Mouse (Mus musculus) megakaryocyte, embryonic 14.5 days (primary cell): ENCODE results near the gene Msl1. TPM values are rescaled to one million over a fixed set of nuclear protein-coding genes. Genes with fewer than 3 reads are reported as not detected.

ENCODE experiments used
- H3K27me3 ChIP-seq: replicated peaks from 2 replicates; pipeline ENCODE3; 2012; ENCODE audit warnings: inconsistent platforms
- H3K36me3 ChIP-seq: replicated peaks from 2 replicates; pipeline ENCODE3; 2012; ENCODE audit warnings: low read length, inconsistent platforms, mixed read lengths
- H3K4me1 ChIP-seq: 2 replicates; pipeline ENCODE4 v1.6.1; 2012; ENCODE audit warnings: inconsistent platforms
- H3K4me3 ChIP-seq: replicated peaks from 2 replicates; pipeline ENCODE3; 2012; ENCODE audit warnings: moderate library complexity, mild to moderate bottlenecking, inconsistent platforms
- H3K9me3 ChIP-seq: 2 replicates; pipeline ENCODE4 v1.6.1; 2012; ENCODE audit warnings: inconsistent platforms
- FLI1 ChIP-seq: IDR thresholded peaks from 2 replicates; pipeline ENCODE4 v1.6.1; 2012; ENCODE audit warnings: low read length, inconsistent platforms, mixed read lengths
- GATA1 ChIP-seq: IDR thresholded peaks from 3 replicates; pipeline ENCODE4 v1.6.1; 2012; ENCODE audit warnings: mixed read lengths, low read length, inconsistent platforms, borderline replicate concordance
- polyA plus RNA-seq: library from polyadenylated mRNA; stranded (reverse); fragments of >175 nt; gene quantifications from 2 replicates; pipeline ENCODE4 v1.2.3, GENCODE M21; 2012; ENCODE audit warnings: low replicate concordance; ENCODE audit not compliant: insufficient read depth

Gene Msl1
- polyA plus RNA-seq, 1 experiment, result 30.0 TPM

DNA sequence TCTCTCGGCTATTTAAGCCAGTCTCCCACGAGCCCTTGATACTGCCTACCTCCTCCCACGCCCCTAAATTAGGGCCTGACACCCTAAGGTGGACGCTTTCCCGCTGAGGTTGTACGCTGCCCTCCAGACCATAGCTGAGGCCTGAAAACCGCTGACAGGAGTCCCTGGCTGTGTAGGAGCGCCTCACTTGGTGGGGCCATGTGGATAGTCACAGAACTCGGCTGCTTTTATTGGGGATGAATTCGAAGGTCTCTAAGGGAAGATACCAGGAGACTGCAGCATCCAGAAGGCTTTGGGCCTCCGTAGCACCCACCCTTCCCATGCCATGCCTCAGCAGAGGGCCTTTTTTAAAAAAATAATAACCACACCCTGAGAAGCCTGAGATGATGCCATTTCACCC lies 42.6 kb downstream of the Msl1 start:
- H3K4me1 ChIP-seq, result peaks cover 22% of the 10 kb centered on the region
- peak overlapping the region; percentile 39 for H3K4me3 ChIP-seq
- H3K27me3 ChIP-seq, result peaks cover 50% of the 10 kb centered on the region

DNA sequence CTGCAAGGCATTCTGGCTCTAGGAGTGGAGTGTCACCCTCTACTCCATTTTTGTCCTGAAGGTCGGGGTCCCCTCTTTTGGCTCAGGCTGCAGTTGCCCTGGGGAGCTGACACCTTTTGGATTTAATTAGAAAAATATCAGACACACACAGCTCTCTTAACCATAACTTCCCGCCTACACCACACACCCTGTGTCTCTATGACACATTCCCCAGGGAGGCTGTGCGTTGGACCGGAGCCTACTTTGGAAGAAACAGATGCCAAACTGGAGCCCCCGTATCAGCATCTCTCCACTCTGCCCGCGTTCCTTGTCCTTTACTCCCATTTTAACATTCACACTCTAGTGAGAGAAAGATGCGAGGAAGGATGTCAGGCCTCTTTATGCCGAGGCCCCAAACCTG lies 43.2 kb downstream of the Msl1 start:
- Histone ChIP-seq H3K36me3 (peaks cover 14% of the 10 kb centered on the region), H3K4me3 (no peak overlapping the region), H3K4me1 (peaks cover 22% of the 10 kb centered on the region), H3K9me3 (no peaks in the 10 kb centered on the region), H3K27me3 (peaks cover 51% of the 10 kb centered on the region)
- TF ChIP-seq GATA1 (no peak), FLI1 (no peak)

More for the DNA sequence above, 42.6 kb downstream of the Msl1 start:
- H3K36me3 ChIP-seq, result peaks cover 20% of the 10 kb centered on the region
- H3K9me3 ChIP-seq, result no peaks in the 10 kb centered on the region
- TF ChIP-seq FLI1, result no peak
- no peak for TF ChIP-seq GATA1

DNA sequence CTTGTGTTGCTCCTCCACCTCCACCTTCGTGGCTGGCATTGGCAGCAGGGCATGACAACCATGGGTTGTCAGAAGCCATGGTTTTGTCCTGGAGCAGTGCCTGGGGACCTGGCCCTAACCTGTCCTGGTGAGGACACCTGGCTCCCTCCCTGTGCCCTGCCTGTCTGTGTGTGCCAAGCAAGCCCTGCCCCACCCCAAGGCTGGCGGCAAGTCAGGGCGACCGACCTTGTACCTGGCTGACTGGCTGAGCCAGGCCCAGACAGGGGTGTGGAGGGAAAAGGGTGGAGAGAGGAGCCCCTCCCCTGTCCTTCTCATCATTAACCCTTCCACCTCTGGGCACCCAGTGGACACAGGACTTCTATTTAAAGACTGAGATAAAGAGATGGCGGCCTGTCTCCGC lies 44.1 kb downstream of the Msl1 start:
- Histone ChIP-seq H3K4me3 (no peak overlapping the region), H3K27me3 (peaks cover 54% of the 10 kb centered on the region)

DNA sequence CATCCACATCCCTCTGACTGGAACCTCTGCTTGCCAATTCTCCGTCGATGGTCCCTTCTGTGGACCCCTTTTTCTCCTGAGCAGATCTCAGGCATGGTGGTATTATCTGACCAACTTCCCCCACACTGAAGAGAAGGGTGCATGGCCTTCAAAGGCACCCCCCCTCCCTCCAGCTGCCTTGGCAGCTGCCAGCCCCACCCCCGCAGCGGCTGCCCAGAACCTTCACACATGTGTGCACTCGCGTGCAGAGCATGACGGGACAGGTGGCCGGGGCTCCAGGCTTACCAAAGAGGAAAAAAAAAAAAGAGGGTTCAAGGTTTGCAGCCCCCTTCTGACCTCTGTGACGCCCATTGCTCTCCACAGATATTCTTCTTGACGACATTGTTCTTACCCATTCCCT lies 44.6 kb downstream of the Msl1 start:
- Histone ChIP-seq H3K4me1 (peaks cover 22% of the 10 kb centered on the region), H3K36me3 (no peaks in the 10 kb centered on the region), H3K4me3 (no peak overlapping the region), H3K27me3 (peaks cover 59% of the 10 kb centered on the region), H3K9me3 (no peaks in the 10 kb centered on the region)
- TF ChIP-seq FLI1, result no peak
- no peak for TF ChIP-seq GATA1

More for the DNA sequence above, 44.1 kb downstream of the Msl1 start:
- peaks cover 5% of the 10 kb centered on the region for H3K36me3 ChIP-seq
- no peak for TF ChIP-seq GATA1
- no peak for TF ChIP-seq FLI1
- no peaks in the 10 kb centered on the region for H3K9me3 ChIP-seq
- H3K4me1 ChIP-seq, result peaks cover 22% of the 10 kb centered on the region

DNA sequence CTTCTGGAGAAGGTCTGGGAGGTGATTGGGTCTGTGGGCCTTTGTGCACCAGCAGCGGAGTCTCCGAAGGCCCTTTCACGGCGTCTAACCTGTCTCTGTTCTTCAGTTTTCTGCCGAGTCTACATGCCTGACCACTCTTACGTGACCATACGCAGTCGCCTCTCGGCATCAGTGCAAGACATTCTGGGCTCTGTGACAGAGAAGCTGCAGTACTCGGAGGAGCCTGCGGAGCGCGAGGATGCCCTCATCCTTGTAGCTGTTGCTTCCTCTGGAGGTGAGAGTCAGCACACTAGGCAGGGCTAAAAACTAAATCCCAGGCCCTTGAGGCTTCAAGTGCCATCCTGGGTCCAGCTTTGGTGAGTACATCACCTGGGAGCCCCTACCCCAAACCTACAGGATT lies 50.7 kb downstream of the Msl1 start:
- no peaks in the 10 kb centered on the region for H3K9me3 ChIP-seq
- H3K36me3 ChIP-seq, result no peaks in the 10 kb centered on the region
- H3K27me3 ChIP-seq, result peaks cover 52% of the 10 kb centered on the region
- peaks cover 10% of the 10 kb centered on the region for H3K4me1 ChIP-seq
- TF ChIP-seq GATA1 (no peak), FLI1 (no peak)
- no peak overlapping the region for H3K4me3 ChIP-seq

DNA sequence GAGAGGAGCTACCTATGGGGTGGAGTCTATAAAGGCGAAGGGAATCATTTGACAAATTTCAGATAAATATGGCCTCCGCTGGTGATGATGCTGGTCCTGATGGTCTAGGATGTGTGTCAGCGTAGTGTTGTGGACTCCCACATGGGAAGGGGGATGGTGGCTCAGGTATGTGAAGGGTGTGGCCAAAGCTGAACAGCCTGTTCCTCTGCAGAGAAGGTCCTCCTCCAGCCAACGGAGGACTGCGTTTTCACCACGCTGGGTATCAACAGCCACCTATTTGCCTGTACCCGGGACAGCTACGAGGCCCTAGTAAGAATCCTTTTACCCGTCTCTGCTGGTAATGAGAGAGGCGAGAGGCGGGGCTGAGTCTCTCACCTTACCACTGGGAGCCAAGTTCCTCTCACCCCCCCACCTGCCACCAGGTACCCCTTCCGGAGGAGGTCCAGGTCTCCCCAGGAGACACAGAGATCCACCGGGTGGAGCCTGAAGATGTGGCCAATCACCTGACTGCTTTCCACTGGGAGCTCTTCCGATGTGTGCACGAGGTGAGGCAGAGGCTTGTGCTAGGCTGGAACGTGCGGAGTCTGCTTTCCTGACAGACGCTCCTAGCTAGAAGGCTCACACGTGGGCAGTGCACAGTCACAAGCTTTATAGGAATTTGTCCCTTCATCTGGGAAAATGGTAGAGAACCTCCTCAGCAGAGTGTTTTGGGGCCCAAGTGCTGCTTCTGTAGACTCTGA lies 51.7 kb downstream of the Msl1 start:
- Histone ChIP-seq H3K36me3 (no peaks in the 10 kb centered on the region), H3K9me3 (no peaks in the 10 kb centered on the region), H3K4me1 (peaks cover 13% of the 10 kb centered on the region), H3K4me3 (no peak overlapping the region), H3K27me3 (peaks cover 58% of the 10 kb centered on the region)
- TF ChIP-seq FLI1 (no peak), GATA1 (no peak)

GRCm38 (mm10) chr11:98849196-98849894 lies 54.0 kb downstream of the Msl1 start:
- Histone ChIP-seq H3K4me3 (peak overlapping the region; percentile 65), H3K27me3 (peaks cover 61% of the 10 kb centered on the region), H3K4me1 (peaks cover 13% of the 10 kb centered on the region), H3K36me3 (no peaks in the 10 kb centered on the region), H3K9me3 (no peaks in the 10 kb centered on the region)
- TF ChIP-seq GATA1 (no peak), FLI1 (no peak)

- Histone ChIP-seq H3K4me3 (no peak overlapping the region), H3K9me3 (no peaks in the 10 kb centered on the region)
- TF ChIP-seq FLI1 (no peak), GATA1 (no peak)
These were observed 55.1 kb downstream of the Msl1 start for GRCm38 (mm10) chr11:98850100-98851093.

GRCm38 (mm10) chr11:98854116-98854515 lies 58.8 kb downstream of the Msl1 start:
- H3K27me3 ChIP-seq, result peaks cover 45% of the 10 kb centered on the region
- H3K36me3 ChIP-seq, result no peaks in the 10 kb centered on the region
- peaks cover 14% of the 10 kb centered on the region for H3K4me1 ChIP-seq
- no peaks in the 10 kb centered on the region for H3K9me3 ChIP-seq
- TF ChIP-seq GATA1 (no peak), FLI1 (no peak)
- H3K4me3 ChIP-seq, result no peak overlapping the region

More at GRCm38 (mm10) chr11:98850100-98851093, 55.1 kb downstream of the Msl1 start:
- Histone ChIP-seq H3K27me3 (peaks cover 55% of the 10 kb centered on the region), H3K4me1 (peaks cover 13% of the 10 kb centered on the region), H3K36me3 (no peaks in the 10 kb centered on the region)
